ENCODE assay signal across 8 mouse cellular contexts in genomic region chr13:51792729-51793424, GRCm38 (mm10). TPM values are rescaled to one million over a fixed set of nuclear protein-coding genes. Genes with fewer than 3 reads are reported as not detected.
DNase-seq lines count a peak whose midpoint lies in the region; ATAC-seq and TF ChIP-seq lines count a peak whose summit lies in the region.

No protein-coding gene starts in this region.

- no peaks in the 10 kb centered on the region for H3K9me3 ChIP-seq in lung, postnatal 0 days (ENCODE audit: low read length)

- POLR2A ChIA-PET in Patski (lab: Charles Lee), result interaction anchor here (0.6 to 1.7 kb wide), 4 partner anchors 13 to 30 kb away, joined by 3 to 5 read pairs (median 3); no protein-coding TSS in a partner anchor

- peak overlapping the region; percentile 84 for H3K4me2 ChIP-seq in lung, postnatal 0 days (replicated peaks; ENCODE audit: low read depth, low read length)

- TF ChIP-seq CTCF in Patski (IDR thresholded peaks at IDR 0.05), result no peak
- no peak for TF ChIP-seq CTCF in kidney, adult 2 months (conservative IDR thresholded peaks at IDR 0.05; ENCODE audit: insufficient read depth, insufficient read length, low read depth, low read length)
- TF ChIP-seq CTCF in lung, postnatal 0 days (IDR thresholded peaks at IDR 0.05), result no peak

- in situ Hi-C loops in Patski (cut with MboI; ENCODE audit: low pct_unique_long_range_greater_than_20kb), result loop anchor here (10.0 kb wide), 1 partner anchor 138 kb away; the partner anchor contains the start of gene Secisbp2

- H3K9ac ChIP-seq in lung, postnatal 0 days (replicated peaks; ENCODE audit: low read depth), result peak overlapping the region; percentile 51

- no peak for TF ChIP-seq EP300 in lung, postnatal 0 days (IDR thresholded peaks at IDR 0.05)

- H3K4me1 ChIP-seq in kidney, adult 2 months (ENCODE audit: control insufficient read depth, insufficient read depth, low read length), result peaks cover 17% of the 10 kb centered on the region; the same call in 1 of the 2 replicates
- peaks cover 6% of the 10 kb centered on the region; the same call in 1 of the 2 replicates for H3K4me1 ChIP-seq in lung, postnatal 0 days (ENCODE audit: insufficient read depth, low read depth, low read length)

- no peaks in the 10 kb centered on the region for H3K36me3 ChIP-seq in kidney, adult 2 months (ENCODE audit: control insufficient read depth, insufficient read depth, low read length)
- H3K36me3 ChIP-seq in lung, postnatal 0 days (ENCODE audit: insufficient read depth, low read length), result no peaks in the 10 kb centered on the region

- WGBS in kidney, adult 2 months, result 3% methylated on average over 43 of the region's 43 CpGs
- 2% methylated on average over 42 of the region's 43 CpGs for WGBS in lung, postnatal 0 days

- peak overlapping the region; percentile 74 for H3K4me3 ChIP-seq in kidney, adult 2 months (ENCODE audit: insufficient read depth, low read depth, low read length)
- peak overlapping the region; percentile 63 for H3K4me3 ChIP-seq in lung, postnatal 0 days (ENCODE audit: low read depth, low read length)

- no peak for TF ChIP-seq POLR2A in kidney, adult 2 months (IDR thresholded peaks at IDR 0.05; ENCODE audit: low read depth, low read length)

- ATAC-seq in Patski, result peak; percentile 60
- peak; percentile 50 for ATAC-seq in common myeloid progenitor, adult 5-6 weeks (replicated peaks; ENCODE audit: low read depth, poor library complexity, severe bottlenecking)
- ATAC-seq in lung, postnatal 0 days, result peak; percentile 73

- peak overlapping the region; percentile 62 for H3K27ac ChIP-seq in kidney, adult 2 months (ENCODE audit: insufficient read depth, low read depth, low read length)
- H3K27ac ChIP-seq in lung, postnatal 0 days (ENCODE audit: low read length), result peak overlapping the region; percentile 15; the same call in 1 of the 2 replicates

- peak; percentile 80 to 81 for DNase-seq in B cell, adult 2 months
- no peak for DNase-seq in Patski (ENCODE audit: low read depth, low spot score)
- DNase-seq in heart, adult 8-10 months (ENCODE audit: low spot score), result peak; percentile 35
- peak; percentile 60 for DNase-seq in kidney, adult 2 months
- DNase-seq in lung, postnatal 0 days (ENCODE audit: low spot score), result peak; percentile 56
- peak; percentile 51 for DNase-seq in retina, embryonic 14.5 days (ENCODE audit: low spot score)
- no peak for DNase-seq in adipocyte (ENCODE audit: low spot score)

- no peaks in the 10 kb centered on the region for H3K27me3 ChIP-seq in Patski
- no peaks in the 10 kb centered on the region for H3K27me3 ChIP-seq in kidney, adult 2 months (replicated peaks; ENCODE audit: control insufficient read depth, insufficient read depth, low read length)
- peaks cover 6% of the 10 kb centered on the region; the same call in 1 of the 2 replicates for H3K27me3 ChIP-seq in lung, postnatal 0 days (replicated peaks; ENCODE audit: insufficient read depth, low read length)

- CTCF ChIA-PET in Patski (lab: Charles Lee), result interaction anchor here (0.6 kb wide), 1 partner anchor 12 kb away, joined by 3 read pairs; no protein-coding TSS in a partner anchor

RNA-seq across cellular contexts. Expression of gene Sema4d, which starts 0.7 kb away (rescaled TPM):
- polyA plus RNA-seq in Patski (2021), result 26.5 TPM
- total RNA-seq in common myeloid progenitor, adult 5-6 weeks (2017), result 30.5 and 33.0 TPM in 2 replicates
- total RNA-seq in heart, adult 8-10 months (2022), result 10 to 100 TPM; 56.5 to 72.3 (median 68.6) TPM
- polyA plus RNA-seq in kidney, adult 2 months (2012; rRNA removed), result 87.8 and 93.2 TPM in 2 replicates
- 4.9 and 5.7 TPM in 2 replicates for polyA plus RNA-seq in lung, postnatal 0 days (2015; fragmentation: Nextera tagmentation; extraction: Ambion mirVana)

RNA-seq across cellular contexts. Expression of gene Gadd45g, which starts 53.6 kb away (rescaled TPM):
- 165 TPM for polyA plus RNA-seq in Patski (2021)
- total RNA-seq in common myeloid progenitor, adult 5-6 weeks (2017), result 4.5 and 10.1 TPM in 2 replicates
- 10 to 100 TPM in 2 of 4 experiments, 1 to 10 TPM in 2; 8.6 to 18.9 (median 10.7) TPM for total RNA-seq in heart, adult 8-10 months (2022)
- 57.2 and 59.8 TPM in 2 replicates for polyA plus RNA-seq in kidney, adult 2 months (2012; rRNA removed)
- 54.7 and 83.4 TPM in 2 replicates for polyA plus RNA-seq in lung, postnatal 0 days (2015; fragmentation: Nextera tagmentation; extraction: Ambion mirVana)

Comparison
In these comparisons a context has a peak if more than half of its experiments do, and no peak if none do; other contexts are left out.
1. DNase-seq: peak in B cell, adult 2 months (2 of 2), heart, adult 8-10 months (single experiment), kidney, adult 2 months (single experiment), lung, postnatal 0 days (single experiment) and retina, embryonic 14.5 days (single experiment); none in Patski (single experiment) and adipocyte (single experiment).
2. Peak in every context shown above with its lines, with median percentiles within 50 percentile points of each other: ATAC-seq.